Mouse (Mus musculus): Measurements from ENCODE around the gene Mtg2.

The Mtg2 gene

DNA sequence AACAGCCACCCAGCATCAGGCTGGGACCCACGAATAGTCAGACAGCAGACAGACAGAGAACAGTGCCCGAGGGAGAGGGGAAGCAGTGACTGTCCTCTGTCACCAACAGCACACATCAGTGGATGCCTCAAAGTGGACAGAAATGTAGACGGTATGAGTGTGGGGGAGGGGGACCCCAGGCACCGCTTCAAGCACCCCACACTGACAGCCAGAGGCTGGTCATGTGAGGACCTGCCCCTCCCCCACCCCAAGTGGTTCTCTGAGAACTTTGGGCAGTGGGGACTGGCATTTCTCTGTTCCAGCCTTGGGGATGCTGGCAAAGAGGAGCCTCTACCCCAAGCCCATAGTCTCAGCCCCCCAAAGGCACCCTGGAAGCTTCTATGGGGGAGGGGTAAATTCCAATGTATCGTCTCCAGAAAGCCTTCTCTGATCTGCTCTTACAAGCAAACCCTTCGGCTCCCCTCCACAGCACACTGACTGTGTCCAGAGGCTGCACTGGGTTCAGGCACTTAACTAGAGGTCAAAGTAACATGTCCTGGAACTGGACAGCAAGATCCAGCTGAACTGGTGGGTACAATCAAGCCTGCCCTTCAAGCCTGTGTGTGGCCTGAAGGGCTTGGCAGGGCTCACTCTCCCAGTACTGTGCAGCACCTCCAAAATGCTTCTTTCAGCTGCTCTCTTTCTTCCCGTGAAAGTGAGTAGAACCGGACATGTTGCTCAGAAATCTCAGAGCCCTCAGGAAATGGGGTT lies 35.2 kb downstream of the Mtg2 start:
- no peak for DNase-seq (ENCODE audit: low read depth)

DNA sequence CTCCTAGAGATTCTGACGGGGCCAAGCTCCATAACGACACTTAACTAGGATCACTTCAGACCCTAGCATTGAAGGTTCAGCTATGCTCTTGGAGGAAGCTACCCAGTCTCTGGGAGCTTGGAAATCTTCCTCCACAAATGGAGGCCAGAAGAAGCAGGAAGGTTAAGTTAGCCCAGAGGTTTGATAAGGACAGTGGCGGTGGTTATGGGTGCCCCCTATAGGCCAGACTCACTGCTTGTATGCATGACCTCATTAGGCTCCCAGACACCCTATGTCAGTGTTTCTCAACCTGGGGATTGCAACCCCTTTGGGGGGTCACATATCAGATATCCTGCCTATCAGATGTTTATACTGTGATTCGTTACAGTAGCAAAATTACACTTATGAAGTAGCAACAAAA lies 36.7 kb downstream of the Mtg2 start:
- no peak for DNase-seq (ENCODE audit: low read depth)

DNA sequence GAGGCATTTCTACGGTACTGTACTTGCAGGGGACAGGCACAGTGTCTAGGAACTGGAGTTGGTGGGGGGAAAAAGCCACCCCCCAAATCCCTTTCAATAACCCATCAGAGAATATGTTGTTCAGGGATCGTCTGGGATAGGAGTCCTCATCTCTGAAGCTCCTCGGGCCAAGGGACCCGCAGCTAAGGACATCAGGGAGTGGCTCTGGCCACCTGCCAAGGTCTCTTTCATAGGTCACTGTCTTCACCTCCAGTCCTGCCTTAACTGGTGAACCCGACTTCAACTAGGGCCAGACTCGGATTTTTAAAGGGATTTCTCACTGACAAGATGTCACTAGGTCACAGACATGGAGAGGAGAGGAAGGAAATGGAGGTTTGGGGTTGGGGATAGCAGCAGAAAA lies 37.9 kb downstream of the Mtg2 start:
- DNase-seq (ENCODE audit: low read depth): no peak

DNA sequence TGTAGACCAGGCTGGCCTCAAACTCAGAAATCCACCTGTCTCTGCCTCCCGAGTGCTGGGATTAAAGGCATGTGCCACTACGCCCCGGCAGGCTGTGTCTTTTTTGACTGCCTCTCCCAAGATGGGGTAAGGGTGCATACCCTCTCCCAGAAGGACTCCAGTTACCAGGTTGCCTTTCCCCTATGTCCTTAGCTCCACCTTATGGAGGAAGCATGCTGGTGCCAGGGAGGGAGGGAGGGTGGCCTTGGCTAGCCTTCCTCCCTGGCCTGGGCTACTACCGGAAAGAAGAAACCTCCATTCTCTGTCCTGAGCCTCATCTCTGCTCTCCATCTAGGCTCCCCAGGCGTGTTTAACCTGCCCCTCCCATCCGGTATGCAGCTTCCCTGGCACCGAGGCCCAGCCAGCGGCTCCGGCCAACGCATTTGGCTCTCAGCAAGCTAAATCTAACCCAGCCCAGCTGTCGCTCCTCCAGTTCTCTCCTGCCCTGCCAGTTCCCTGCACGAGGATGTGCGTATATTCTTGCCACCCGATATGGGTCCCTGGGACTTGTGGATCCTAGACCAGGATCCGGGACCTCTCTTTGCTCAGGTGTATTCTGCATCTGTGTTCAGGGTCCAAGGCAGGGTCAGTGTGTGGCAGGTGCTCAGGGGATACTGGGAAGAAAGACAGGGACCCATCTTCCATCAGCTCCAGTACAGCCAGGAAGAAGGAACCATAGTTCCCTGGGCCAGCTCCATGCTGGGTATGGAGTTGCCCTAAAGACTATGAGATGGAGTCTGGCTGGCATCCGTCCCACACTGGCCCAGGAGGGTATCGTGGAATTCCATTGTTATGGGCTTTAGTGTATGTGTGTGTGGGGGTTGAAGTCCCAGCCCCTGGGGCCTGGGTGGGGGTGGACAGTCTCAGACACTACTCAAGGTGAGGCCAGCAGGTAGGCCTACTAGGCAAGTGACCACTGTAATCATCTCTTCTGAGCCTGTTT lies 43.8 kb downstream of the Mtg2 start:
- peak; percentile 58 for DNase-seq (ENCODE audit: low read depth)

DNA sequence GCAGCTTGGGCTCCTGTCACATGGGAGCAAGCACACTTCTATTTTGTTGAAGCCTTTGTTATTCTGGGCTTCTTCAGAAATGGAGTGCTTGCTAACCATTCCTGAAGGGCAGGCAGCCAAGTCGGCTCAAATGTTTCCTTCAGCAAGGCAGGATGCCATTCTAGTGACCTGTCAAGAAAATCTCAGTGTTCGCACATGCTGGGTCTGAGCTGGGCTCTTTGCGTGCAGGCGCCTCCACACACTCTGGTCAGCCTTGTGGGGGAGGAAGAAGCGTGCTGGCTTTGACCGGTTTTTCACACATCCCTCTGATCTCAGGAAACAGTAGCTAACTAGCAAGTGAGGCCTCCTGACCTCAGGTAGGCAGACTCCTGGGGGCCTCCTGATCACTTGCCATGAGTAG lies 44.9 kb downstream of the Mtg2 start:
- DNase-seq (ENCODE audit: low read depth): peak; percentile 91

DNA sequence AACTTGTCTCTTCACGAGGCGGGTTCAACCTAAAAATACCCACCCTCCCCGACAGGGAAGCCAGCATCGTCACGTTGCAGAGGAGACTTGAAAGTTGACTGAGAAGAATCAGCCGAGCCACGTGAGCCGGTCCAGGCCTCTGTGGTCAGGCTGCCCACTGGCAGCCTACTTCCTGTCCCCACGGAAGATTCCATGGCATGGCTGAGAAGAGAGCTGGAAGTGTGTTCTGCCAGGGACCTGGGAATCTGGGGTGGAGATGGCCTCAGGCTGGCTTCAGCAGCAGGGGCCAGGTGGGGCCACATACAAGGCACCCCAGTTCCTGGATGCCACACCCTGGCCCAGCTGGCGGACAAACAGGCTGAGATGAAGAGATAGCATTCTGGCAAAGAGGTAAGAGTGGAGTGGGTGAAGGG lies 45.7 kb downstream of the Mtg2 start:
- no peak for DNase-seq (ENCODE audit: low read depth)

DNA sequence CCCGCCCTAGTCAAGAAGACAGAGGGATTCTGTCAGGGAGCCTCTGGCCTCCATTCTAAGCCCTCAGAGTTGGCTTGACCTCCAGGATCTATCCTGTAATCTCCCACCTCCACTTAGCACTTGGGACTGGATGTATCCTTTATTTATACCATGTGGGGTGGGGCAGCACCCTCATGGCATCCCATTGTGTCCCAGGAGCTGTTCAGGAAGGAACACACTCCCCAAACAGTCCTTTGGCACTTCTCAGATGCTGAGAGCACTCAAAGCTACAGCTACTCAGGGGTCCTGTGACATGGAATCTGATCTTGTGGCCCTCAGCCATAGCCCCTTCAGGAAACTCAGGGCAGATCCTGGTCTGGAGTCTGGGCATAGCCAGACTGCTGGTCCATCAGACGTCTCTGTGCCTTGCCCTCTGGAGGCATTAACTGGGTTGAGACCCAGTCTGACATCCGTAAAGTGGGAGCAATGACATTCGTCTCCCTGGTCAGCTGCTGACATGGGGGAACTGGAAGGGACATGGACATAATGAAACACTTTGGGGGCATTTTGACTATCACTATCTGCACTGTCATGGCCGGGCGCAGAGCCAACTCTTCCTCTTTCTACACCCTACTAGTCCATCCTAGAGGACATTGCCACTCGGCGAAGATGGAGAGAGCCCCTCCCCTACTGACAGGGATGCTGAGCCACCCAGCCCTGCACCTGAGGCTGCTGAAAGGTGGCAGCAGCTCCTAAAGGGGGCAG lies 46.5 kb downstream of the Mtg2 start:
- no peak for DNase-seq (ENCODE audit: low read depth)

DNA sequence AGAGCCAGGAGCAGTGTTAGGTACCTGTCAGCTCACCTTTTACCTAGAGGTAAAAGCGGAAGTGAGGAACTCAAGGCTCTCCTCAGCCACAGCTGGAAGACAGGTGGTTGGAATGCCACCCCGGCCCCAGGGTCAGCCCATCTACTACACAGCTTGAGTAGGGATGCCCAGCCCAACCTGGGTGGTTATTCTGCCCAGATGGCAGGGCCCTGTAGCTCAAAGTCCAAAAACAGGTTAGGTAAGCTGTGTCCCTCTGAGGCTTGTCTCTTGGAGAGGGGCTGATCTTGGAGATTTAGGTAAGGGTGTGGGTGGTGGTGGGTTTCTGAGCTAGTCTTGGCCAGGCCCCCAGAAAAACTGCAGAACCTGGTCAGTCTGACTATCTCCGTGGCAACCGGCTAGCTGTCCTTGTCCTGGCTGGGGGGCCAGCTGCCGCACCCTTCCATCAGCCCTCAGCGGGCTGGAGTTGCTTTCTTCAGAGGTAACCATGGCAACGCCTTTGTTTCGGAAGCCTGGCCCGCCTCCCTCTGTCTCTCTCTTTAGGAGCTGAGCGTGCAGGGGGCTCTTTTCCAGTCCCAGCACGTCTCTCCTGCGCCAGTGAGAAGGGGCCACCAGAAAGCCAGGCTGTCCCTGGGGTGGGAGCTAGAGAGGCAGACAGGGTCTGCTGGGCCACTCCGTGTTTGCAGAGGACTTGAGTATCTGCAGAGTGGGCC lies 47.3 kb downstream of the Mtg2 start:
- no peak for DNase-seq (ENCODE audit: low read depth)

DNA sequence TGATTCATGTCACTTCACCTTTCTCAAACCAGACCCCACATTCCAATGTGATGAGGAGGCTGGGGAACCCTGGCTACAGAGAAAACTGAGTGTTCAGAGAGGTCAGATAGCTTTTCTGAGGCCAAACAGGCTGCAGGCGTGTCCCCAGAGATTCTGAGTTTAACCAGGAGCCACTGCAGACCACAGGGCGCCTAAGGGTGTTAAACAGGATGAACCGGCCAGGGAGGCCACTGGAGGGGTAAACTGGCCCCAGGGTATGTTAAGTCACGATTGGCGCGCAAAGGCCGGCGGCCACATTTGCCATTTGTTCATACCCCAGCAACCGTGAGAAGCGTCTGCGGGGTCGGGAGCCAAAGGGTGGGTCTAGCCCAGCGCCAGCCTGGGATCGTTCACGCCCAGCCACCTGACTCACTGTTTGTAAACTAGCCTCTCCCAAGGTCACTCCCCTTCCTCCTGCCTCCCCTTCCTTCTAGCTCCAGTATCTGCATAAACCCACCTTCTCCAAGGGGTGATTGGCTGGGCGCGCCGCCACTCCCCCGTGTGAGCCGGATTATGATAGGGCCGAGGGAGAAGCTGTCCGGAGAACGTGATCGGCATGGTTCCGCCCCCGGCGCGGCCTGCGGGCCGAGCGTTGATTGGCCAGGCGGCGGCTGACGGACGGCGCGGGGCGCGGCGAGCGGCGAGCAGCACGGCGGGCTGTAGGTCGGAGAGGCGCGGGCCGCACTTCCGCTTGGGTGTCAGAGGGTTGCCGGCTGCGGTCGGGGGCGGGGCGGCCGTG lies 48.5 kb downstream of the Mtg2 start, which contains the start of gene Osbpl2:
Gene Osbpl2 (plus strand): TSS at position 646 of the 778 bp plus-strand sequence.
- DNase-seq (ENCODE audit: low read depth): peak; percentile 99

DNA sequence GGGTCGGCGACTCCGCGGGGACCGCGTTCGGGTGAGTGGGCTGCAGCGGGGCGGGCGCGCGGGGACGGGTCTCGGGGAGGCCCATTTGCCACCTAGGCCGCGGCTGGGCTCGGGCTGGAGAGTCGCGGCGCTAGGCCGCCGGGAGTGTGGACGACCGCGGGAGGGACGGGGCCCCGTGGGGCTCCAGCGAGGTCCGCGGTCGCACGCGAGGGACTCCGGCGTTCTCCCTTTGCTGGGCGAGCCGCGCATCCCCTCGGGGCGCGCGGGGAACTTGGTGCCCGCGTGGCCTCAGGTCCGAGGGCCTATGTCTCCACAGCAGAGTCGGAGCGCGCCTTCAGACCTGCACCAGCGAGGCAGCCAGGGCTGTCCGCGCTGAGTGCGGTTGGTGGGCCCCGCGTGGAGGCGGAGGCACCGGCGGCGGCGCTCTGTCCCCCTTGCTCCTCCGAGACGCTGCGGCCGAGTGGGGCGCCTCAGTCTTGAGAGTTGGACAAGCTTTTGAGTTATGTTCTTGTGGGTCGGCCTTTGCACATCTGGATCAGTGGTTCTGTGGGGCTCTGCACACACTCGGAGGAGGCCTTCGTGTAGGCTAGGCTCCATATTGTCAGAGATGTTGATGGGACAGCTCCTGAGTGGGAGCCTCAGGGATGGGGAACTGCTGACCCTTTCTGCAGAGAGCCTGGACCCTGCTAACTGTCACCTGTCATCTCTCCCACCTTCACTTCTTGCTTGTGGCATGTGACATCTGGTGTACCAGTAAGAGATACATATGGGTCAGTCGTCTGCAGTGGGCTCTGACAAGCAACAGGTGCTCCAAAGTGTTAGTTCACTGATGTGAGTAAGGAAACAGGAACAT lies 49.3 kb downstream of the Mtg2 start:
- DNase-seq (ENCODE audit: low read depth): no peak

DNA sequence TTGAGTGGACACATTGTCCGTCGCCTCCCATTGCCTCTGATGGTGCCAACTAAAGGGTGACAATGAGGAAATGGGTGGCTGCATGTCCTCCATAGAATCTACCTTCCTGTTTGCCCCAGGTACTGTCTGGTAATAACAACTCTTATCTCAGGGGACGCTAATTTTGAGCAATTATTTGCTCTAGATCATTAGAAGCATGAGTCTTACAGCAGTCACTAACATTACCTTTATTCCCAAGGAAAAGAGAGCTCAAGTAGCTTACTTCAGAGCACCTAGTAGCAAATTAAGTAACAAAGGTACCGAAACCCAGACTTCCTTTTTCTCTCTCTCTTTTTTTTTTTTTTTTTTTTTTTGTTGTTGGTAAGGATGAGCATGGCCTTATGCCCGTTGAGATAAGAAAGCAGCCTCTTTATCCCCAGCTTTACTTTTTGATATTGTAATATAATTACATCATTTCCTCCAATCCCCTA lies 49.9 kb downstream of the Mtg2 start:
- no peak for DNase-seq (ENCODE audit: low read depth)

DNA sequence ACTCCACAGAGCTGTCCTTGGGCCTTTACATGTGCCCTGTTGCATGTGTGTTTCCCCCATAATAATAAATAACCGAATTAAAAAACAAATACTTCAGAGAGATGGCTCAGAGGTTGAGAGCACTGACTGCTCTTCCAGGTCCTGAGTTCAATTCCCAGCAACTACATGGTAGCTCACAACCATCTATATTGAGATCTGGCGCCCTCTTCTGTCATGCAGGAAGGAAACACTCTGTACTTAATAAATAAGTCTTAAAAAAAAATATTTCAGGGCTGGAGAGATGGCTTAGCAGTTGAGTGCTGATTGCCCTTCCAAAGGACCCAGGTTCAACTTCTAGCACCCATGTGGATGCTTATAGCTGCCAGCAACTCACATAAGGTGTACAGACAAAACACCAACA lies 53.8 kb downstream of the Mtg2 start:
- no peak for DNase-seq (ENCODE audit: low read depth)

DNA sequence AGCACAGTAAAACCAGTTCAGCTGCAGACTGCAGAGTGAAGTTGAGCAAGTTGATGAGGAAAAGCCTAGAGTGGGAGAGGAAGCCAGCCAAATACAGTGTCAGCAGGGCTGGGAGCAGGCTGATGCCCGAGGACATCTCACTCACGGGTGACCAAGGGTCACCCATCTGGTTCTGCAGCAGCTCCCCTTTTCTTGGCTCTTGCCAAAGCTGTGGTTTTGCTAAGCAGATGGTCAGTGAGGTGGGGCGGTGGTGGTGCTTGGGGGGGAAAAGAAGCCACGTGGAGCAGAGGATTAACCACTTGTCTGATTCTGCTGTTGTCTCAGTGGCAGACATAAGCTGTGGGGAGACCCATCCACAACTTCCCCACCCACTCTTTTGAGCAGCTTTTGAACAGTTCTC lies 55.8 kb downstream of the Mtg2 start:
- no peak for DNase-seq (ENCODE audit: low read depth)

DNA sequence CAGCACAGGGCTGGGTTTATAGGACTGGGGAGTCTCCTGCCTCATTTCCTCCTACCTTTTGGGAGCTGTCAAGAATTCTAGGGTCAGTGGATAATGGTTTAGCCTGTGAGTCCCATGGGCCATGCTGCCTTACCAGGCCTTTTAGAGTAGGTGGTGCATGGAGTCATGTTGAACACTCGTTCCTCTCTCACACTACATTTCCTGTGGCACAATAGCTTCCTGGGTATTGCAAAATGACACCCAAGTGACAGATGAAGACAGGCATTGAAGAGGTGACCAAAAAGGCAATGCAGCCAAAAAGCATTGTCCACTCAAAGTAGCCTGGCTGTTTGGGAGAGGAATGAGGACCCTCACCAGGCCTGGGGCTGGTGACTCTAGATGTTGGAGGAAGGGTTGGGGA lies 57.3 kb downstream of the Mtg2 start:
- DNase-seq (ENCODE audit: low read depth): no peak

DNA sequence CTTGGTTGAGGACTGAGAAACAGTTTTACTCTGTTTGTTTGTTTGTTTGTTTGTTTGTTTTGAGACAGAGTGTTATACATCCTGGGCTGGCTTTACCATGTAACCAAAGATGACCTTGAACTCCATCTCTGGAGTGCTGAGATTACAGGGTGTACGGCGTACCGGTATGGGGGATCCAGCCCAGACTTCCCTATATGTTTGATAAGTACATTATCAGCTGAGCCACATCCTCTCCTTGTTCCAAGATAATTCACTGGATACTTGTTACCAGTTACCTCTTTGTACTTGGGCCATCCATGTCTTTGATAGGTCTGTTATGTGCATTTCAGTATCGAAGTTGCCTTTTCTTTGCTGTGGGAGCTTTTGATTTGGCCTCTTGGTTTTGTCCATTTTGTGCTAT lies 62.8 kb downstream of the Mtg2 start:
- DNase-seq (ENCODE audit: low read depth): no peak

DNA sequence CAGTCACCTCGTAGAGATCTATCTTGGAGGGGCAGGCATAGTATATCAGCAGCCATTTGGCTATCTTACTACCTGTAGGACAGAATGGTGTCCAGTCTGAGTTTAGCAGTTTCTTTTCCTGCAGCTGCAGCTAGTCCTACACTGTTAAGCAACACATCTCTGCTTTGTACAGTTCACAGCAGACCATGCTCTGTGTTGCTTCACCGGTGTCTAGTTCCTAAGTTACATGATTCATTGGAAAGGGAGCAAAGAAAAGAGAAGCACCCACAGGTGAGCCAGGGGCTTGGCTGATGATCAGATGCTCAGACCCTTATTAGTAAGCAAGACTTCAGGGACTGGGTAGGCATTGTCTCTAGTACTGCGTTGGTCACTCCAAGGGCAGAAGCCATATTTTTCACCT lies 63.5 kb downstream of the Mtg2 start:
- no peak for DNase-seq (ENCODE audit: low read depth)

DNA sequence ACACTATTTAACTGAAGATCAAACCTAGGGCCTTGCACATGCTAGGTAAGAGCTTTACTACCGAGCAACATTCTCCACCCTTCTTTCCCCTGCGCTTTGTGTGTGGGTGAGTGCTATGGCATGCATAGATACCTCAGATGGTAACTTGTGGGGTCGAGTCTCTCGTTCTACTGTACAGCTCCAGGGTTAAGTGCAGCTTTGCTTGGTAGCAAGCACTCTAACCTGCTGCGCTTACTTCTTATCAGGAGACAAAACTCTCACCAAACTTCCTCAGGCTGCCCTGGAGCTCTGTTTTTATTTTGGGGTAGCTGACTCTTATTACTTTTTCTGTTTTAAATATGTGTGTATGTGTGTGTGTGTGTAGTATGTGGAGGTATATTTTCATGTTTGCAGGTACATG lies 65.0 kb downstream of the Mtg2 start:
- no peak for DNase-seq (ENCODE audit: low read depth)

Data from fibroblast of lung, adult 2 months (primary cell).